Mouse (Mus musculus) G1E (cell line): ENCODE measurements around the gene Eef1a1.

Experiments
- CTCF ChIP-seq: IDR thresholded peaks from 2 replicates; pipeline ENCODE4 v1.5.1; 2012; ENCODE audit warnings: low read depth, low read length, inconsistent platforms, mixed read lengths
- POLR2AphosphoS5 ChIP-seq: IDR thresholded peaks from 2 replicates; pipeline ENCODE4 v1.6.1; 2012; ENCODE audit warnings: low read depth, low read length, inconsistent platforms; ENCODE audit not compliant: insufficient replicate concordance
- TAL1 ChIP-seq: conservative IDR thresholded peaks from 2 replicates; pipeline ENCODE4 v1.6.1; 2012; ENCODE audit warnings: low read depth, low read length, inconsistent platforms, mixed read lengths

GRCm38 (mm10) chr9:78533296-78533935 is 44.5 kb upstream of the Eef1a1 start:
- TF ChIP-seq TAL1, result no peak
- no peak for TF ChIP-seq CTCF
- TF ChIP-seq POLR2AphosphoS5, result no peak
